Mouse (Mus musculus): ENCODE data around the gene Slc35c2.
A peak's percentile ranks its signal among the peaks of the same experiment; 100 is the strongest.

DNA sequence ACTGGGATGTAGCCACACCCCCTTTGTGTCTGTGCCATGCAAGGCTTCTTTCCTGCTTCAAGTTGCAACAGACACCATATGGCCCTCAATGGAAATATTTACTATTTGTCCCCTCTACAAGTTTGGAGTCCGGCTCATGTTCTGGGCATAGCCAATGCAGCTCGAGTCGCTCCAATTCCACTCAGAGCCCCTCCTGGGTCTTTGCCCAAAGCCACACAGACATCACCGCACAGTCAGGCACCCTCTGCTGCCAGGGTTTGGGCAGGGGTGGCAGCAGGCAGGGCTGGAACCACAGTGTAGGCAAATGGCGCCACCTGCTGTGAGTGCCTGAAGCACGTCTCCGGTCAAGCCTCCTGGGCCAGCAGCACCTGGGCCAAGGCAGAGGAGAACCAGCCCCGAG lies 11.8 kb downstream of the Slc35c2 start:
- TF ChIP-seq CTCF (IDR thresholded peaks at IDR 0.05; ENCODE audit: extremely low read depth, insufficient read depth, insufficient read length, insufficient replicate concordance) (peak; percentile 81; the same call in 1 of the 2 replicates), POLR2A (IDR thresholded peaks at IDR 0.05; ENCODE audit: low read depth, low read length) (no peak)

All from spleen, adult 2 months (tissue).